15 mouse cellular contexts compared by ENCODE assay signal in genomic region chr4:42184980-42185372, GRCm38 (mm10). TPM values are rescaled to one million over a fixed set of nuclear protein-coding genes. Genes with fewer than 3 reads are reported as not detected.
A peak's percentile ranks its signal among the peaks of the same experiment; 100 is the strongest.
DNase-seq lines count a peak whose midpoint lies in the region; ATAC-seq and TF ChIP-seq lines count a peak whose summit lies in the region.
"Not testable (repeated sequence)": the region's sequence is repeated elsewhere in the genome, so short reads cannot be mapped to it uniquely, and the experiment has no call there.
"Had no signal": no experiment of that assay in that cellular context is flagged by ENCODE, and none has a peak within 500 bp of the region (broad histone marks: within the 10 kb centered on the region; RNA-seq: fewer than 3 reads in every experiment).

No protein-coding gene starts in this region.

- WGBS in forebrain, embryonic 11.5 days, result no CpG with 5 or more reads among the region's 25 CpGs
- WGBS in forebrain, postnatal 0 days, result no CpG with 5 or more reads among the region's 25 CpGs
- WGBS in hindbrain, embryonic 12.5 days, result no CpG with 5 or more reads among the region's 25 CpGs
- no CpG with 5 or more reads among the region's 25 CpGs for WGBS in intestine, embryonic 14.5 days
- no CpG with 5 or more reads among the region's 25 CpGs for WGBS in kidney, postnatal 0 days
- WGBS in midbrain, embryonic 13.5 days, result no CpG with 5 or more reads among the region's 25 CpGs
- no CpG with 5 or more reads among the region's 25 CpGs for WGBS in neural tube, embryonic 14.5 days

- H3K4me3 ChIP-seq in forebrain, embryonic 11.5 days (ENCODE audit: low read depth, low read length); forebrain, postnatal 0 days (ENCODE audit: low read depth, low read length); hindbrain, embryonic 12.5 days; intestine, embryonic 14.5 days (ENCODE audit: low read depth, low read length); kidney, postnatal 0 days (replicated peaks; ENCODE audit: low read depth, low read length); midbrain, embryonic 13.5 days (replicated peaks); neural tube, embryonic 14.5 days (ENCODE audit: low read depth, low read length): not testable (repeated sequence)

- not testable (repeated sequence) for H3K9ac ChIP-seq in forebrain, embryonic 11.5 days (ENCODE audit: low read length); forebrain, postnatal 0 days; hindbrain, embryonic 12.5 days; intestine, embryonic 14.5 days (ENCODE audit: low read length); kidney, postnatal 0 days (ENCODE audit: low read depth, low read length); midbrain, embryonic 13.5 days (replicated peaks); neural tube, embryonic 14.5 days (replicated peaks; ENCODE audit: low read depth, low read length)

- not testable (repeated sequence) for H3K4me2 ChIP-seq in forebrain, embryonic 11.5 days (ENCODE audit: low read depth, low read length, severe bottlenecking); forebrain, postnatal 0 days (ENCODE audit: low read depth); hindbrain, embryonic 12.5 days (replicated peaks); intestine, embryonic 14.5 days (ENCODE audit: low read length); kidney, postnatal 0 days (ENCODE audit: low read length); midbrain, embryonic 13.5 days (replicated peaks); neural tube, embryonic 14.5 days (ENCODE audit: low read depth, low read length)

- not testable (repeated sequence) for H3K4me1 ChIP-seq in forebrain, embryonic 11.5 days (replicated peaks; ENCODE audit: control insufficient read depth, insufficient read depth, low read length); forebrain, postnatal 0 days (ENCODE audit: insufficient read depth); hindbrain, embryonic 12.5 days; intestine, embryonic 14.5 days (replicated peaks; ENCODE audit: control insufficient read depth, insufficient read depth, low read length); kidney, postnatal 0 days (replicated peaks; ENCODE audit: insufficient read depth, low read length); midbrain, embryonic 13.5 days (replicated peaks); neural tube, embryonic 14.5 days (ENCODE audit: control insufficient read depth, insufficient read depth, low read length)

- not testable (repeated sequence) for TF ChIP-seq CTCF in forebrain, postnatal 0 days (IDR thresholded peaks at IDR 0.05; ENCODE audit: low read depth); kidney, postnatal 0 days (IDR thresholded peaks at IDR 0.05; ENCODE audit: low read depth)

- not testable (repeated sequence) for H3K27me3 ChIP-seq in forebrain, embryonic 11.5 days (ENCODE audit: control insufficient read depth, insufficient read depth, low read length); forebrain, postnatal 0 days (ENCODE audit: insufficient read depth, low read length); hindbrain, embryonic 12.5 days; intestine, embryonic 14.5 days (replicated peaks; ENCODE audit: control insufficient read depth, insufficient read depth, low read length); kidney, postnatal 0 days (ENCODE audit: insufficient read depth, low read length); midbrain, embryonic 13.5 days; neural tube, embryonic 14.5 days (ENCODE audit: control insufficient read depth, insufficient read depth, low read length)

- DNase-seq in forebrain, embryonic 11.5 days (ENCODE audit: low spot score); forebrain, postnatal 0 days; intestine, embryonic 14.5 days (ENCODE audit: low spot score); kidney, postnatal 0 days (ENCODE audit: low spot score): not testable (repeated sequence)

- H3K9me3 ChIP-seq in forebrain, embryonic 11.5 days (ENCODE audit: control insufficient read depth, low read length); forebrain, postnatal 0 days (ENCODE audit: low read length); hindbrain, embryonic 12.5 days (replicated peaks); intestine, embryonic 14.5 days (ENCODE audit: control insufficient read depth, low read length); kidney, postnatal 0 days (replicated peaks; ENCODE audit: low read length); midbrain, embryonic 13.5 days; neural tube, embryonic 14.5 days (ENCODE audit: control insufficient read depth, low read length): not testable (repeated sequence)

- ATAC-seq in forebrain, embryonic 11.5 days (replicated peaks; ENCODE audit: low FRiP score), result peak; percentile 59
- peak; percentile 74 for ATAC-seq in forebrain, postnatal 0 days
- ATAC-seq in hindbrain, embryonic 12.5 days (ENCODE audit: low FRiP score), result peak; percentile 75
- peak; percentile 50; the same call in 1 of the 2 replicates for ATAC-seq in intestine, embryonic 14.5 days (replicated peaks; ENCODE audit: low FRiP score, low TSS enrichment, low read depth)
- 0 out of 2 replicates have a peak, but pooled peaks have one; percentile 36 for ATAC-seq in kidney, postnatal 0 days (replicated peaks; ENCODE audit: low FRiP score, low read depth)
- ATAC-seq in midbrain, embryonic 13.5 days, result peak; percentile 76
- ATAC-seq in neural tube, embryonic 14.5 days (ENCODE audit: low read depth), result peak; percentile 68

- not testable (repeated sequence) for H3K27ac ChIP-seq in forebrain, embryonic 11.5 days (ENCODE audit: low read depth, low read length); forebrain, postnatal 0 days (ENCODE audit: low read depth, low read length); hindbrain, embryonic 12.5 days; intestine, embryonic 14.5 days (ENCODE audit: low read depth); kidney, postnatal 0 days; midbrain, embryonic 13.5 days; neural tube, embryonic 14.5 days (ENCODE audit: low read depth, low read length)

- H3K36me3 ChIP-seq in forebrain, embryonic 11.5 days (ENCODE audit: control insufficient read depth, insufficient read depth, low read length); forebrain, postnatal 0 days (ENCODE audit: insufficient read depth); hindbrain, embryonic 12.5 days; intestine, embryonic 14.5 days (ENCODE audit: control insufficient read depth, insufficient read depth, low read length); kidney, postnatal 0 days (ENCODE audit: insufficient read depth, low read length); midbrain, embryonic 13.5 days; neural tube, embryonic 14.5 days (ENCODE audit: control insufficient read depth, insufficient read depth, low read length): not testable (repeated sequence)

RNA-seq across cellular contexts. Expression of gene Gm13305, which starts 16.6 kb away (rescaled TPM):
- polyA plus RNA-seq in forebrain, embryonic 11.5 days (2014; fragmentation: Nextera tagmentation; extraction: Ambion mirVana), result not detected in 2 replicates
- total RNA-seq in forebrain, postnatal 0 days (2014; rRNA removed), result 0.05 and 0.31 TPM in 2 replicates
- polyA plus RNA-seq in forebrain, postnatal 0 days (2015; fragmentation: Nextera tagmentation; extraction: Ambion mirVana), result 0.26 TPM in 1 of 2 replicates, not detected in the other
- not detected in 2 replicates for polyA plus RNA-seq in hindbrain, embryonic 12.5 days (2016; fragmentation: Nextera tagmentation; extraction: Ambion mirVana)
- polyA plus RNA-seq in intestine, embryonic 14.5 days (2014; fragmentation: Nextera tagmentation; extraction: Ambion mirVana), result not detected in 2 replicates
- 0.21 TPM in 1 of 2 replicates, not detected in the other for polyA plus RNA-seq in kidney, postnatal 0 days (2015; fragmentation: Nextera tagmentation; extraction: Ambion mirVana)
- not detected in 2 replicates for polyA plus RNA-seq in midbrain, embryonic 13.5 days (2015; fragmentation: Nextera tagmentation; extraction: Ambion mirVana)
- 0.50 TPM in 1 of 2 replicates, not detected in the other for polyA plus RNA-seq in neural tube, embryonic 14.5 days (2014; fragmentation: Nextera tagmentation; extraction: Ambion mirVana)
- total RNA-seq: ES-E14; heart, postnatal 25 days had no signal
- polyA plus RNA-seq: heart, embryonic 11.5 days; limb, embryonic 12.5 days had no signal

RNA-seq across cellular contexts. Expression of gene Gm13306, which starts 31.7 kb away (rescaled TPM):
- polyA plus RNA-seq in forebrain, embryonic 11.5 days (2014; fragmentation: Nextera tagmentation; extraction: Ambion mirVana), result not detected in 2 replicates
- total RNA-seq in forebrain, postnatal 0 days (2014; rRNA removed), result 4.2 and 7.7 TPM in 2 replicates
- polyA plus RNA-seq in forebrain, postnatal 0 days (2015; fragmentation: Nextera tagmentation; extraction: Ambion mirVana), result 5.6 and 8.1 TPM in 2 replicates
- polyA plus RNA-seq in hindbrain, embryonic 12.5 days (2016; fragmentation: Nextera tagmentation; extraction: Ambion mirVana), result not detected in 2 replicates
- polyA plus RNA-seq in intestine, embryonic 14.5 days (2014; fragmentation: Nextera tagmentation; extraction: Ambion mirVana), result not detected in 2 replicates
- polyA plus RNA-seq in kidney, postnatal 0 days (2015; fragmentation: Nextera tagmentation; extraction: Ambion mirVana), result 0.28 TPM in 1 of 2 replicates, not detected in the other
- polyA plus RNA-seq in midbrain, embryonic 13.5 days (2015; fragmentation: Nextera tagmentation; extraction: Ambion mirVana), result 0.90 TPM in 1 of 2 replicates, not detected in the other
- 3.1 and 3.8 TPM in 2 replicates for polyA plus RNA-seq in neural tube, embryonic 14.5 days (2014; fragmentation: Nextera tagmentation; extraction: Ambion mirVana)
- total RNA-seq: ES-E14; heart, postnatal 25 days; megakaryocyte, adult 5-6 weeks had no signal
- polyA plus RNA-seq: heart, embryonic 11.5 days; limb, embryonic 12.5 days; liver, embryonic 11.5 days; liver, postnatal 0 days had no signal

RNA-seq across cellular contexts. Expression of gene Gm10600, which starts 55.5 kb away (rescaled TPM):
- polyA plus RNA-seq in forebrain, embryonic 11.5 days (2014; fragmentation: Nextera tagmentation; extraction: Ambion mirVana), result not detected in 2 replicates
- total RNA-seq in forebrain, postnatal 0 days (2014; rRNA removed), result not detected in 2 replicates
- not detected in 2 replicates for polyA plus RNA-seq in forebrain, postnatal 0 days (2015; fragmentation: Nextera tagmentation; extraction: Ambion mirVana)
- not detected in 2 replicates for polyA plus RNA-seq in hindbrain, embryonic 12.5 days (2016; fragmentation: Nextera tagmentation; extraction: Ambion mirVana)
- not detected in 2 replicates for polyA plus RNA-seq in intestine, embryonic 14.5 days (2014; fragmentation: Nextera tagmentation; extraction: Ambion mirVana)
- polyA plus RNA-seq in kidney, postnatal 0 days (2015; fragmentation: Nextera tagmentation; extraction: Ambion mirVana), result not detected in 2 replicates
- polyA plus RNA-seq in midbrain, embryonic 13.5 days (2015; fragmentation: Nextera tagmentation; extraction: Ambion mirVana), result not detected in 2 replicates
- 0.20 TPM in 1 of 2 replicates, not detected in the other for polyA plus RNA-seq in neural tube, embryonic 14.5 days (2014; fragmentation: Nextera tagmentation; extraction: Ambion mirVana)
- total RNA-seq: ES-E14; megakaryocyte, adult 5-6 weeks had no signal
- polyA plus RNA-seq: heart, embryonic 11.5 days; limb, embryonic 12.5 days; liver, embryonic 11.5 days; liver, postnatal 0 days; thymus, postnatal 0 days had no signal
